Mouse (Mus musculus) cerebellum, postnatal 10 days (tissue): Measurements from ENCODE around the gene Fgd5.
"Not testable (repeated sequence)": the region's sequence is repeated elsewhere in the genome, so short reads cannot be mapped to it uniquely, and the experiment has no call there.

Source experiments
- DNase-seq, 2 experiments: peaks; one replicate each; pipeline ENCODE4 v3.0.0; 2021; ENCODE audit warnings: mixed read lengths in 2 of 2

The Fgd5 gene

DNA sequence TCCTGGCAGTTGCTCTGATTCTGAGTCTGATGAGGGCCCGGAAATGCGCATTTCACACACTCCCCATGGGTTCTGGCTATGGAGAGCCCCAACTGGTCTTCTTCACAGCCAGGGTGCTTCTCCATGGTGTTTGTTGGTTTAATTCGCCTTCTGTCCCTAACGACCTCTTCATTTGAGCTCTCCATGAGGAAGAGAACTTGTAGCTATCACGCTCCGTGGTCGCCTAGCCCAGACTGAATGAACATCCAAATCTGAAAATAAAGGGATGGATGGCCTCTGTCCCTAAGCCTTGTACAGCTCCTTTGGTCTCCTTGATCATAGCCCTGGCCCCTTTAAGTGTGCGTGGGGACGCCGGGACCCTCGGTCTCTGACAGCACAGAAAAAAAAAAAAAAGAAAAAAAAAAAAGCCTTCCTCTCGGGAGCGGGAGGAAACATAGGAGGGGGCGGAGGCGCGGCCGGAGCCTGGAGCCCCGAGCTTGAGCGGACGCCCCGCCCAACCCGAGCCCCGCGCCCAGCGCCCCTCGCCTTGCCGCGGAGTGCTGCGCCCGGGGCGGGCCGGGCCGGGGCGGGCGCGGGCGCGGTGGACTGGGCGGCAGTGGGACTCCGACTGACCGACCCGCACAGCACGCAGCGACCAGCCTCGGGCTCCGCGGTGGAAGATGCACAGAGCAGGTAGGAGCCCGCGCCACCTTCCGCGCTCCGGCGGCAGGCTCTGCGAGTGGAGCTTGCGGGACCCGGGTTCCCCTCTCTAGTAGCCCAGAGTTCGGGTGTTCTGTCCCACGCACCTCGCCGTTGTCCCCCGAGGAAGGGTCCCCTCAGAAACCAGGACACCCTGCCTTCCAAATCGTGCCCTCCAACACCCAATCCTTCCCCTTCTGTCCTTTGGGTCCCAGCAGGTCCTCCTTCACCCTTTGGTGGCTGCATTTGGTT lies at the start of gene Fgd5:
TSS of gene Fgd5 (plus strand) at position 508 of the 930 bp plus-strand sequence.
- peak; percentile 51 to 54 for DNase-seq

DNA sequence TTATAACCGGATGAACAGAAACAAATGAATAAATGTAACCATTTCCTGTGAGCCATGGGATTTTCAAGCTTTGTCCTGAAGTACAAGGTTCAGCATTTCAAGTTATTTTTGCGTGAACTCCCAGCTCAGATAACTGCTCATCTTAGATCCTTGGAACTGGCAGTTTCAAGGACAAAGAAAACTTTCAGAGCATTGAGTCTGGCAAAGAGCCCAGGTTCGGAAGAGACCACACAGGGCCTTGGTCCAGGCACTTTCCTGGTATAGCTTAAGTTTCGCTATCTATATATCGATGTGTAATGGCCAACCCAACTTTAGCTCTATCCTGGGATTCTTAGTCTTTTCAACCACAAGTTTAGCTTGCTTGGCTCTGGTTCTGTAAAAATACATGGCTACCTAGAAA lies 47.4 kb upstream of the Fgd5 start:
- DNase-seq: no peak

- no peak for DNase-seq
Observed at GRCm38 (mm10) chr6:91938491-91938890, 40.2 kb upstream of the Fgd5 start.

- DNase-seq: peak; percentile 68 to 73
Observed at GRCm38 (mm10) chr6:91948426-91948825, 30.3 kb upstream of the Fgd5 start.

DNA sequence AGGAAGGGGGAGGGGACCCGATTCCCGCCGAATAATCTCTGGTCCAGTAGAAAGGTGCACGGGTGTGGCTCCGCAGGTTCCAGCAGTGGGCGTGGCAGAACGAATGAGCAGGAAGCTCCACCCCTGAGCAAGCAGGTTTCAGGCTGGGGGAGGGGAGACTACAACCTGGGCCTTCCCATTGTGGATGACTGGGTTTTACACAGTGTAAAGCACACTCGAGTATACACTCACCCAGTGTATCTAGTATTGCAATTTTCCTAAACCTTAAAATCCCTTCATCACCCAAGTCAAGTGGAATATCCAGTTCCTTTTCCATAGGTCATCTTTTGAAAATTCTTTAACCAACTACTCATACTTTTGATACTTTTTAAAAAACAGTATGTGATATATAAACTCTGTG lies 20.7 kb upstream of the Fgd5 start:
- not testable (repeated sequence) for DNase-seq

DNA sequence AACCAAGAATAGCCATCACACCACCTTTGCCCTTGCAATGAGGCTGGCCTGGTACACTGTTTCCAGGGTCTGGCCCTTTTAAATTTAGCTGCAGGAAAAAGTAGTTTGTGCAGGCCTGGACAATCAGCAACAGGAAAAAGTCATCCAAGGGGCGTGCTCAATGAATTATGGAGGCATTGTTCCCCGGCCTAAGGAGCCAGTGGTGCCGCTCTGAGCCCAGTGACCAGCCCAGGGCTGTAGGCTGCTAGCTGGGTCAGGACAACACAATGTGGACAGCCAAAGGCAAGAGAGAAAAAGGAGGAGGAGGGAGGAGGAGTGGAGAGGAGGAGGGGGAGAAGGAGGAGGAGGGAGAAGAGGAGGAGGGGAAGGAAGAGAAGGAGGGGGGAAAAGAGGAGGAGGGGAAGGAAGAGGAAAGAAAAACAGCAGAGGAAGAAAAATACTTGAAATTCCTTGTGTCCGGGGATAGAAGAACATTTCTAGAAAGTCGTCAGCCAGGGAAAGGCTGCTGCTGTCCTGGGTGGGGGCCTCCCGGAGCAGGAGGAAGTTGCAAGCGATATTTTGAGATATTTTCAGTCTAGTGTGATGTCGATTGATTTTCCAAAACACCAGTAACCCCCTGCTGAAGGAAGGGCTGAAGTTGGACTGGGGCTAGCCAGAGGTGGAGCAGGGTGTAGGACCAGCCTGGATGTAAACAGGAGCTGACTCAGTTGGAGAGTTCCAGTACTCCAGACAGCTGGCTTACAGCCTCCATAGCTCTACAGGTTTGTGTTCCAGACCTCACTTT lies 18.5 kb upstream of the Fgd5 start:
- no peak for DNase-seq

DNA sequence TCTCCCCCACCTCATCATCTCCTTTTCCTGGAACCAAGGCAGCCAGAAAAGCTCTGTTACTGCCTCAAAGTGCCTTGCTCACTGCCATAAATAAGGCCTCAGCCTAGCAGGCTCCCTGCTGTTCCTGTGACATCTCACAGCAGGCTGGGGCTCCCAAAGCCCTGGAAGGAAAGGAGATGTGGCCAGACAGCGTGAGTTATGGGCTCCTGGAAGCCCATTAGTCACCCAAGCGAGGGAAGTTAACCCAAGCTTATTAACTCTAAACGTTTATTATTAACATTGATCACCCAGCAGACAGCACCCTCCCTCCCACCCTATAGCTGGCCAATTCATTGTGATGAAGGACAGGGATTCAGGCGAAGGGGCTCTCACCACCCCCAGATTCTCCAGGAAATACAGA lies 15.2 kb upstream of the Fgd5 start:
- DNase-seq: peak in 1 of 2 experiments; percentile 20

DNA sequence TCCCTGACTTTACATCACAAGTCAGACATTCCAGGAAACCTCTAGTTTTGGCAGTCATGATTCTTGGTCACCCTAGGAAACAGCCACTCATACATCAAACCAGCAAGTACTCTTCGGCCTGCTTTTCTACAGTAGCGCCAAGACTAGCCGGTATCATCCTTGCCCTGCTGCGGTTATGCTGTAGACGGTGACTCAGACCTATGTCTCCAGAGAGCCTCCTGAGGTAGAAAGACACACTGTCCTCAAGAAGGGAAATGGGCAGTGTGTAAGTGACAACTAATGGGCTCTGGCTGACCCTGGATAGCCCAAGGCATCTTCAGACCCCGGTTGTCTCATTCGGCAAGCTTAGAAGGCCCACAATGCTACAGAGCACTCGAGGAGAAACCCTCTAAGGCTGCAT lies 13.6 kb upstream of the Fgd5 start:
- DNase-seq: no peak

DNA sequence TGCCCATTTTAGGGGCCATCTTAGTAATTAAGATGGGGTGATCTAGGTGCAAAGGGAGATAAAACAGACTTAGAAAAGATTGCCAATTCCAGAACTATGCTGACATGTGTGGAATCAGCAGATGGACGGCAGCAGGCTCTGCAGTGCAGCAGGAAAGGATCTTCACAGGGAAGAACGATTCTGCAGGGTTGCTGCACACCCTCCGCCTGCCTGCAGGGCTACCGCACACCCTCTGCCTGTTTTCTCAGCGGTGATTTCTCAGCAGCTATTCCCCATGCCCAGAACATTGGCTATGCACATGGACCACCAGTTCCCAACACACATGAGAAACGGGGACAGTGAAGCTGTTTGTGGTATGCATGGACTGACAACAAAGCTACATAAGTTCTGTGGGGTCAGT lies 12.7 kb upstream of the Fgd5 start:
- peak; percentile 36 to 39 for DNase-seq

DNA sequence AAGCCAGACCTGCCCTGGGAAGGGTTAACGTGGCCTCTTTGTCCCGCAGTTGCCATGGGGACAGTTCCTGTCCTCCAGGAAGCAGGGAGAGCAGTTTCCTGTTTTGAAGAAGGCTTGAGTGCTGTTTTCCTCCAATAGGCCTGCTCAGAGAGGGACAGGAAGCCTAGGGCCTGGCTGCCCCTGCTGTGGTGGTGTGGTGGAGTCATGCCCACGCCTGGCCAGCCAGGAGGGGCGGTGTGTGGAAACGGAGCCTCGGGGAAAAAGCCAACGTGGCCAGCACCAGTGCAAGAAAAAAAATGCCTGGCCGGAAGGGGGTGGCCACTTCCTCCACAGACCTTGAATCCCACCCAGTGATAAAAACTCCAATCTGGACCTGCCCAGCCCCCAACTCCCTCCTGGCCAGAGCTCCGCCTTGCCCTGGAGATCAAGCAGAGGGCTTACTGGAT lies 6.5 kb upstream of the Fgd5 start:
- peak; percentile 29 to 33 for DNase-seq

DNA sequence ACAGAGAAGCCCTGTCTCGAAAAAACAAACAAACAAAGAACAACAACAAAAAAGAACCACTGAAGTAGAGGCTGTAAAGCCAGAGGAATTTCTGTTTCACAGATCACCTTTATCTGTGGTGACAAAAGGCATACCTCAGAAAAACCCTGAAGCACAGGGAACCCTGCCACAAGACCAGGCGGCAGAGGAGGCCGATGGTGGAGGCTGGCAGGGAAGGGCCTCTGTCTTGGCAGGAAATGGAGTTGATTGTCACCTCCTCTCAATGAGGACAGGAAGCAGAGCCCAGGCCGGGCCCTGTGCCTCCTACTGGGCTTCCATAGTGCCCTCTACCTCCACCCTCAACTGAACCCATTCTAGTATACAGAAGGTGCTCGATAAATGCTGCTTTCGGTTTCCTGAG lies 4.7 kb upstream of the Fgd5 start:
- DNase-seq: no peak

DNA sequence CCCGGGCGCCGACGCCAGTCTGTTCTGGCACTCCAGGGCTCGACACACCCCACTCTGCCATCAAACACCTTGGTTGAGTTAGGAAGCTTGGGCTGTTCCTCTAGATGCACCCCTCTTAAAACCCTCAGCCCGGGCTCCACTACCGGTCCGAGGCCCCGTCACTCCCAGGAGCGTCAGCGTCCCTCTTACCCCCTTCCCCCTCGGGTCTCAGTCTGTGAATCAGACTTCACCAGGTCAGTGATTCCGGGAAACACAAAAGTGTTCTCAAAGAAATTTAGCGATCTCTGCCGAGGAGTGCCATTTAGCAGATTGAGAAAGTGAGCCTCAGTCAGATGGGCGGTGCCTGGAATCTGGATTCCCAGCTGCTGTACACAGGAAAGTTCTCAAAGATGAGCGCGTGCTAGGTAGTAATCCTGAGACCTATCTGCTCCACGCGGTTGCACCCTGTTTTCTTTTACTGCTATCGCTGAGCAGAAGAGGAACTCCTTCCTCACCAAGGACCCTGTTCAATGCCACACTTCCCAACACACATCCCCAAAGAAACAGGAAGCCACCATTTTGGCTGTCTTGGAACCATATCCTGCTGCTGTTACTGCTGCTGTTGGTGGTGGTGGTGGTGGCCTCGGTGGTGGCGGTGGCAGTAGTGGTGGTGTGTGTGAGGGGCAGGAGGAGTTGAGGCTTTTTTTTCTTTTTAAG lies 771 bp downstream of the Fgd5 start:
- DNase-seq: no peak

- no peak for DNase-seq
Observed at GRCm38 (mm10) chr6:91980011-91980410, 1.3 kb downstream of the Fgd5 start.

- DNase-seq: peak in 1 of 2 experiments; percentile 42
Observed at GRCm38 (mm10) chr6:91990101-91990500, 11.4 kb downstream of the Fgd5 start.

DNA sequence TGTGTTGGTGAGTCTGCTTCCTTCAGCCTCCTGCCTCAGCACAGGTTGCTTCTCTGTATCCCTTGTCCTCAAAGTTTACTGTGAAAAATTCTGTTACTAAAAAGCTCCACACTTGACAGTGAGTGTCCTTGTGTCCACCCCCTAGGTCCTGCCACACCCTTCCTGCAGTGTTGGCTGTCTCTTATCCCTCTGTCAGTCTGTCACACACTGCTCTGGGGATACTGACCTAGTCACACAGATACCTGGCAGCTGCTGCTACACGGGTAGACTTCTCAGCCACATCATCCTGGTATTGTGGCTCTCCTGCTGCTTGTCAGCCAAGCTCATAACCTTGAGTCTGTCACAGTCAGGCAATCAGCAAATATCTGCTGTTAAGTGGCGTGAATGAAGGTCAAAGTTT lies 14.1 kb downstream of the Fgd5 start:
- DNase-seq: no peak

DNA sequence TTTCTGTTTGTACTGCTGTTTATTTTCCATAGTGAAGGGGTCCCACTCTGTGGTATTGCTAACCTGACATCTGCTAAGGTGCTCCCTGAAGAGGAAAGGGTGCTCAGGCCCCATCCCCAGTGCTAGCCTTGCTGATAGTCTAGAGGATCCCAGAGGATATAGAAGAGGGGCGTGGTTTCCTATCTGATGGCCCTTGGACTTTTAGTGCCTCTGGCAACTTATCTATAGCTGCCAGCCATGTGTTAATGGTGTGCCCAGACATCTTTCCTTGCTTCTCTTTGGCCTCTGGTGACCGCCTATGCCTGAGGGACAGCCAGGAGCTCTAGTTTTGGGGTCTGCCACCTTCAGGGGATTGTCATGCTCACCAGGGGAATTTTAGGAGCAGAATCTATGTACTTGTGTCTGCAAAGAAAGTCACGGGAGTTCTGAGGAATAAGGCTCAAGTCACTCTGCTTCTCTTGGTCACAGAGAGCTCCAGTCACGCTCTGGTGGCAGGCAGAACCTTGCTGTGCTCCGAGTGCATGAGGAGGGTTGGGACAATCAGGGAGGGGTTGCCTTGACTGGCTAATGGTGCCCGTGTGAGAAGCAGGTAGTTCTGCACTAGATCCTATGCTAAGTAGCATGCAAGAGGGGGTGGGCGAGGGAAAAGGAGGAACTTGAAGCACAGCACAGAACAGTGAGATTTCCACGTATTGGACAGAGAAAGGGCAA lies 15.3 kb downstream of the Fgd5 start:
- DNase-seq: no peak

- DNase-seq: no peak
Observed at GRCm38 (mm10) chr6:91996072-91996471, 17.4 kb downstream of the Fgd5 start.

GRCm38 (mm10) chr6:92002558-92003285 lies 24.0 kb downstream of the Fgd5 start:
- peak in 1 of 2 experiments; percentile 26 for DNase-seq

DNA sequence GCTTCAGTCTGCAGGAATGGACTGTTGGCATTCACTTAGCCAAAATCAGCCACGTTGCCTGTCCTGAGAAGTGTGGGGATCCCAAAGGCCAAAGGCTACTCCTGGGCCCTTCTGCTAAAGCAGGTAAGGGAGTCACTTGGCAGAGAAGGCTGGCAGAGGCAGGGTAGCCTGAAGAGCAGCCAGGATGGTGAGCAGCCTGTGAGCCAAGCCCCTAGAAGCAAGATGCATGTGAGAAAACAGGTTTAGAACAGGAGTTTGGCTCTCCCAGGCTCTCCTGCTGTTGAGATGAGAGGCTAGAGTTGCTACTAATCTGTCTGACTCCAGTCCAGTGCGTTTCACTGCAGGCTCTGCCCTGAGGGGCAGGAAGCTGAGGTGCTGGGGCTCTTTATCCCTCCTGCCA lies 25.0 kb downstream of the Fgd5 start:
- peak; percentile 66 to 77 for DNase-seq

- peak; percentile 31 to 38 for DNase-seq
Observed at GRCm38 (mm10) chr6:92004137-92004805, 25.6 kb downstream of the Fgd5 start.

DNA sequence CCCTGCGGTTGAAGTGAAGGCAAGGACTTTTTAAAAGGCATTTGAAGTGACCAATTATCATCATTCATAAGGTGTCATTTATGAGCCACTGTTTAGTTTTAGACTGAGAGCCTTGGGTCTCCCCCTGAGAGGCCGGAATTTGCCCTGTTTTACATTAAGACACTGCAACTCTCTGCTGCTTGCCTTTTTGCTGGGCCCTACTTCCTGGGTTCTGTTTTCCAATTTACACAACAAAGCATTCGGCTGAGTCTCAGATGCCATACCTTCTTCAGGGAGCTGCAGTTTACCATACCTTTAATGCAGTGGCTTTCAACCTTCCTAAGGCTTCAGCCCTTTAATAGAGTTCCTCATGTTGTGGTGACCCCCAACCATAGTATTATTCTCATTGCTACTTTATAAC lies 26.1 kb downstream of the Fgd5 start:
- DNase-seq: no peak
